Mouse (Mus musculus) myocyte (in vitro differentiated cells): ENCODE measurements around the gene Trp73.

ENCODE experiments used
- CEBPB ChIP-seq: IDR thresholded peaks from 2 replicates; pipeline ENCODE4 v1.6.1; 2011; ENCODE audit warnings: mild to moderate bottlenecking, moderate library complexity; ENCODE audit not compliant: poor library complexity, insufficient read depth, severe bottlenecking
- E2F4 ChIP-seq: IDR thresholded peaks from one replicate; pipeline ENCODE4 v1.6.1; 2011; ENCODE audit warnings: mild to moderate bottlenecking, control low read depth, moderate library complexity; ENCODE audit not compliant: insufficient read depth
- MYOD1 ChIP-seq, 3 experiments: IDR thresholded peaks; one replicate each; pipeline ENCODE4 v1.6.1; 2011; ENCODE audit warnings: control low read depth in 2 of 3, low read depth in 2 of 3, mild to moderate bottlenecking in 2 of 3, moderate library complexity in 1 of 3; ENCODE audit not compliant: insufficient read length in 2 of 3, control insufficient read depth in 1 of 3
- MYOG ChIP-seq, 3 experiments: IDR thresholded peaks; one replicate each; pipeline ENCODE4 v1.6.1; 2011; ENCODE audit warnings: control low read depth in 2 of 3, low read depth in 2 of 3, mild to moderate bottlenecking in 2 of 3; ENCODE audit not compliant: insufficient read length in 2 of 3, control insufficient read depth in 1 of 3, insufficient read depth in 1 of 3
- POLR2A ChIP-seq: IDR thresholded peaks from one replicate; pipeline ENCODE4 v1.6.1; 2011; ENCODE audit warnings: low read depth, mild to moderate bottlenecking, control low read depth, moderate library complexity; ENCODE audit not compliant: insufficient read length
- TCF12 ChIP-seq: IDR thresholded peaks from one replicate; pipeline ENCODE4 v1.6.1; 2011; ENCODE audit warnings: mild to moderate bottlenecking, control low read depth; ENCODE audit not compliant: poor library complexity, insufficient read depth, severe bottlenecking
- USF1 ChIP-seq: IDR thresholded peaks from one replicate; pipeline ENCODE4 v1.6.1; 2011; ENCODE audit warnings: low read depth, mild to moderate bottlenecking, control low read depth, moderate library complexity

- TF ChIP-seq TCF12 (no peak), MYOG (IDR thresholded peaks at IDR 0.05; ENCODE audit: control insufficient read depth in 1 of 3, insufficient read depth in 1 of 3, insufficient read length in 2 of 3, low read depth in 2 of 3) (no peak), USF1 (no peak), POLR2A (no peak), E2F4 (no peak), MYOD1 (IDR thresholded peaks at IDR 0.05; ENCODE audit: control insufficient read depth in 1 of 3, insufficient read length in 2 of 3, low read depth in 2 of 3) (no peak), CEBPB (no peak)
Observed at GRCm38 (mm10) chr4:154139671-154140181, 282 bp downstream of the Trp73 start.
